Mouse (Mus musculus) heart, embryonic 11.5 days (tissue): ENCODE measurements at regions not wholly inside any gene's neighbourhood (a gene's known extent, or its start where the extent isn't known, plus 50 kb on each side); places are given as distances from the start of the nearest gene placed in this dataset.

Experiments
- ATAC-seq: fragments of 200-750 bp; cut with Nextera tagmentation; replicated peaks from 2 replicates; pipeline ENCODE4 v1.8.0; 2017; ENCODE audit warnings: moderate library complexity; ENCODE audit not compliant: insufficient number of reproducible peaks, low FRiP score, low TSS enrichment
- H3K27ac ChIP-seq: fragments of 300-500 bp; sonication (generic); 2 replicates; pipeline ENCODE4 v1.5.1; 2014; ENCODE audit warnings: mild to moderate bottlenecking, low read depth, low read length
- H3K27me3 ChIP-seq: fragments of 300-500 bp; sonication (generic); 2 replicates; pipeline ENCODE4 v1.6.1; 2014; ENCODE audit warnings: mild to moderate bottlenecking, low read length, mixed read lengths; ENCODE audit not compliant: control insufficient read depth, insufficient read depth
- H3K36me3 ChIP-seq: fragments of 300-500 bp; sonication (generic); 2 replicates; pipeline ENCODE4 v1.6.1; 2014; ENCODE audit warnings: mild to moderate bottlenecking, low read length, moderate library complexity, mixed read lengths; ENCODE audit not compliant: control insufficient read depth, insufficient read depth
- H3K4me1 ChIP-seq: fragments of 300-500 bp; sonication (generic); 2 replicates; pipeline ENCODE4 v1.6.1; 2014; ENCODE audit warnings: low read length; ENCODE audit not compliant: control insufficient read depth, insufficient read depth
- H3K4me2 ChIP-seq: fragments of 300-500 bp; sonication (generic); 2 replicates; pipeline ENCODE4 v1.6.1; 2014; ENCODE audit warnings: mild to moderate bottlenecking, moderate library complexity
- H3K4me3 ChIP-seq: fragments of 300-500 bp; sonication (generic); 2 replicates; pipeline ENCODE4 v1.5.1; 2014; ENCODE audit warnings: low read depth, low read length
- H3K9ac ChIP-seq: fragments of 300-500 bp; sonication (generic); 2 replicates; pipeline ENCODE4 v1.6.1; 2014; ENCODE audit warnings: mild to moderate bottlenecking, low read depth, low read length, moderate library complexity
- H3K9me3 ChIP-seq: fragments of 300-500 bp; sonication (generic); replicated peaks from 2 replicates; pipeline ENCODE4 v1.6.1; 2016; ENCODE audit warnings: low read length; ENCODE audit not compliant: control insufficient read depth
- WGBS: fragments of 180-500 bp; shearing (Covaris S2); extraction: QIAGEN DNeasy Blood & Tissue Kit; methylation state at CpG from one replicate; pipeline ENCODE4 v1.1.7; 2014; ENCODE audit not compliant: insufficient replicate concordance; 5-methylcytosine and 5-hydroxymethylcytosine counted together

GRCm38 (mm10) chr9:112811946-112812345, 576.2 kb upstream of the Arpp21 start:
- WGBS, result 48% methylated on average over 1 of the region's 1 CpGs
- ATAC-seq, result no peak

GRCm38 (mm10) chr9:112799583-112800220, 564.0 kb upstream of the Arpp21 start:
- Histone ChIP-seq H3K4me2 (no peak overlapping the region), H3K4me1 (no peaks in the 10 kb centered on the region), H3K9me3 (no peaks in the 10 kb centered on the region), H3K9ac (no peak overlapping the region), H3K36me3 (no peaks in the 10 kb centered on the region), H3K27me3 (no peaks in the 10 kb centered on the region), H3K27ac (no peak overlapping the region), H3K4me3 (no peak overlapping the region)
- no peak for ATAC-seq
- WGBS, result 72% methylated on average over 2 of the region's 2 CpGs

More at GRCm38 (mm10) chr9:112811946-112812345, 576.2 kb upstream of the Arpp21 start:
- no peak overlapping the region for H3K4me3 ChIP-seq
- no peaks in the 10 kb centered on the region for H3K4me1 ChIP-seq
- no peaks in the 10 kb centered on the region for H3K27me3 ChIP-seq
- H3K4me2 ChIP-seq, result no peak overlapping the region
- H3K27ac ChIP-seq, result no peak overlapping the region
- H3K36me3 ChIP-seq, result no peaks in the 10 kb centered on the region
- no peak overlapping the region for H3K9ac ChIP-seq
- no peaks in the 10 kb centered on the region for H3K9me3 ChIP-seq

- no peak for ATAC-seq
- no peak overlapping the region for H3K27ac ChIP-seq
- 61% methylated on average over 2 of the region's 2 CpGs for WGBS
- H3K4me2 ChIP-seq, result no peak overlapping the region
- H3K9me3 ChIP-seq, result no peaks in the 10 kb centered on the region
- no peak overlapping the region for H3K4me3 ChIP-seq
- H3K27me3 ChIP-seq, result no peaks in the 10 kb centered on the region
- no peaks in the 10 kb centered on the region for H3K4me1 ChIP-seq
- no peak overlapping the region for H3K9ac ChIP-seq
- no peaks in the 10 kb centered on the region for H3K36me3 ChIP-seq
Observed at GRCm38 (mm10) chr9:112793537-112793936, 557.8 kb upstream of the Arpp21 start.

GRCm38 (mm10) chr9:112771981-112772380, 536.2 kb upstream of the Arpp21 start:
- H3K27ac ChIP-seq, result no peak overlapping the region
- 76% methylated on average over 3 of the region's 3 CpGs for WGBS

GRCm38 (mm10) chr9:112744616-112745015, 508.9 kb upstream of the Arpp21 start:
- ATAC-seq, result no peak
- H3K4me2 ChIP-seq, result no peak overlapping the region
- no peaks in the 10 kb centered on the region for H3K4me1 ChIP-seq
- no peak overlapping the region for H3K9ac ChIP-seq
- no peaks in the 10 kb centered on the region for H3K36me3 ChIP-seq
- H3K4me3 ChIP-seq, result no peak overlapping the region
- no peak overlapping the region for H3K27ac ChIP-seq
- no peaks in the 10 kb centered on the region for H3K9me3 ChIP-seq
- no peaks in the 10 kb centered on the region for H3K27me3 ChIP-seq
- 42% methylated on average over 5 of the region's 5 CpGs for WGBS

More at GRCm38 (mm10) chr9:112771981-112772380, 536.2 kb upstream of the Arpp21 start:
- H3K9ac ChIP-seq, result no peak overlapping the region
- no peak for ATAC-seq
- no peaks in the 10 kb centered on the region for H3K27me3 ChIP-seq
- H3K9me3 ChIP-seq, result no peaks in the 10 kb centered on the region
- H3K4me1 ChIP-seq, result no peaks in the 10 kb centered on the region
- no peaks in the 10 kb centered on the region for H3K36me3 ChIP-seq
- H3K4me3 ChIP-seq, result no peak overlapping the region
- H3K4me2 ChIP-seq, result no peak overlapping the region

GRCm38 (mm10) chr9:112743871-112744590, 508.3 kb upstream of the Arpp21 start:
- H3K27ac ChIP-seq, result no peak overlapping the region
- WGBS, result 65% methylated on average over 1 of the region's 1 CpGs
- ATAC-seq, result no peak
- no peaks in the 10 kb centered on the region for H3K9me3 ChIP-seq
- no peak overlapping the region for H3K9ac ChIP-seq
- H3K4me2 ChIP-seq, result no peak overlapping the region
- H3K36me3 ChIP-seq, result no peaks in the 10 kb centered on the region
- H3K4me1 ChIP-seq, result no peaks in the 10 kb centered on the region
- H3K4me3 ChIP-seq, result no peak overlapping the region
- no peaks in the 10 kb centered on the region for H3K27me3 ChIP-seq

GRCm38 (mm10) chr9:112735761-112736160, 500.0 kb upstream of the Arpp21 start:
- Histone ChIP-seq H3K4me1 (no peaks in the 10 kb centered on the region), H3K27me3 (no peaks in the 10 kb centered on the region), H3K36me3 (no peaks in the 10 kb centered on the region), H3K4me2 (no peak overlapping the region), H3K9me3 (no peaks in the 10 kb centered on the region), H3K4me3 (no peak overlapping the region), H3K9ac (no peak overlapping the region), H3K27ac (no peak overlapping the region)
- ATAC-seq, result no peak

- H3K9ac ChIP-seq, result no peak overlapping the region
- H3K4me1 ChIP-seq, result no peaks in the 10 kb centered on the region
- no peaks in the 10 kb centered on the region for H3K36me3 ChIP-seq
- no peak overlapping the region for H3K4me2 ChIP-seq
- H3K27ac ChIP-seq, result no peak overlapping the region
- H3K9me3 ChIP-seq, result no peaks in the 10 kb centered on the region
- no peaks in the 10 kb centered on the region for H3K27me3 ChIP-seq
- H3K4me3 ChIP-seq, result no peak overlapping the region
- 35% methylated on average over 8 of the region's 8 CpGs for WGBS
- no peak for ATAC-seq
Observed at GRCm38 (mm10) chr9:112725523-112725922, 489.8 kb upstream of the Arpp21 start.

- no peak for ATAC-seq
- H3K27ac ChIP-seq, result no peak overlapping the region
- H3K9me3 ChIP-seq, result no peaks in the 10 kb centered on the region
- no peaks in the 10 kb centered on the region for H3K4me1 ChIP-seq
- H3K4me2 ChIP-seq, result no peak overlapping the region
- WGBS, result 42% methylated on average over 4 of the region's 4 CpGs
- H3K27me3 ChIP-seq, result no peaks in the 10 kb centered on the region
- H3K36me3 ChIP-seq, result no peaks in the 10 kb centered on the region
- no peak overlapping the region for H3K9ac ChIP-seq
- H3K4me3 ChIP-seq, result no peak overlapping the region
Observed at GRCm38 (mm10) chr9:112725103-112725502, 489.4 kb upstream of the Arpp21 start.
